Mouse (Mus musculus) hindbrain, postnatal 0 days (tissue): ENCODE results near the gene Nfs1. TPM values are rescaled to one million over a fixed set of nuclear protein-coding genes. Genes with fewer than 3 reads are reported as not detected.
"Not testable (repeated sequence)": the region's sequence is repeated elsewhere in the genome, so short reads cannot be mapped to it uniquely, and the experiment has no call there.

ENCODE experiments used
- ATAC-seq: fragments of 200-750 bp; cut with Nextera tagmentation; 2 replicates; pipeline ENCODE4 v1.8.0; 2017; ENCODE audit warnings: mild to moderate bottlenecking, moderate TSS enrichment, moderate library complexity
- DNase-seq: peaks from one replicate; pipeline ENCODE4 v3.0.0-alpha.2; 2015; ENCODE audit warnings: low spot score
- H3K27ac ChIP-seq: fragments of 300-500 bp; sonication (generic); 2 replicates; pipeline ENCODE4 v1.5.1; 2014; ENCODE audit warnings: mild to moderate bottlenecking
- H3K27me3 ChIP-seq: fragments of 300-500 bp; sonication (generic); 2 replicates; pipeline ENCODE4 v1.6.1; 2014; ENCODE audit warnings: low read length, mixed read lengths; ENCODE audit not compliant: insufficient read depth
- H3K36me3 ChIP-seq: fragments of 300-500 bp; sonication (generic); 2 replicates; pipeline ENCODE4 v1.6.1; 2014; ENCODE audit warnings: low read length, mixed read lengths; ENCODE audit not compliant: insufficient read depth
- H3K4me1 ChIP-seq: fragments of 300-500 bp; sonication (generic); 2 replicates; pipeline ENCODE4 v1.6.1; 2014; ENCODE audit warnings: antibody characterized with exemption, low read length, mixed read lengths; ENCODE audit not compliant: insufficient read depth
- H3K4me2 ChIP-seq: fragments of 300-500 bp; sonication (generic); 2 replicates; pipeline ENCODE4 v1.6.1; 2014; ENCODE audit warnings: low read depth, mild to moderate bottlenecking, low read length, moderate library complexity, mixed read lengths
- H3K4me3 ChIP-seq: fragments of 300-500 bp; sonication (generic); 2 replicates; pipeline ENCODE4 v1.5.1; 2014; ENCODE audit warnings: low read length
- H3K9ac ChIP-seq: fragments of 300-500 bp; sonication (generic); replicated peaks from 2 replicates; pipeline ENCODE4 v1.6.1; 2014; ENCODE audit warnings: mild to moderate bottlenecking, low read length, moderate library complexity, mixed read lengths
- H3K9me3 ChIP-seq: fragments of 300-500 bp; sonication (generic); 2 replicates; pipeline ENCODE4 v1.6.1; 2016; ENCODE audit warnings: low read length, mixed read lengths
- CTCF ChIP-seq: IDR thresholded peaks from 2 replicates; pipeline ENCODE4 v1.5.1; 2016; ENCODE audit warnings: antibody characterized with exemption, control low read depth, low read depth
- WGBS: fragments of 180-500 bp; shearing (Covaris S2); extraction: QIAGEN DNeasy Blood & Tissue Kit; methylation state at CpG from one replicate; pipeline ENCODE4 v1.1.7; 2014; 5-methylcytosine and 5-hydroxymethylcytosine counted together
- polyA plus RNA-seq: library from polyadenylated mRNA; unstranded; fragments of >200 nt; fragmentation: Nextera tagmentation; extraction: Ambion mirVana; gene quantifications from 2 replicates; pipeline ENCODE4 v1.2.1, GENCODE M21; 2015
- total RNA-seq: library from RNA; depleted of rRNA; stranded (reverse); fragments of >200 nt; gene quantifications from 2 replicates; pipeline ENCODE4 v1.2.3, GENCODE M21; 2014; rRNA removed

The Nfs1 gene
- total RNA-seq (42.2 and 49.2 TPM in 2 replicates), polyA plus RNA-seq (37.5 and 39.2 TPM in 2 replicates)

DNA sequence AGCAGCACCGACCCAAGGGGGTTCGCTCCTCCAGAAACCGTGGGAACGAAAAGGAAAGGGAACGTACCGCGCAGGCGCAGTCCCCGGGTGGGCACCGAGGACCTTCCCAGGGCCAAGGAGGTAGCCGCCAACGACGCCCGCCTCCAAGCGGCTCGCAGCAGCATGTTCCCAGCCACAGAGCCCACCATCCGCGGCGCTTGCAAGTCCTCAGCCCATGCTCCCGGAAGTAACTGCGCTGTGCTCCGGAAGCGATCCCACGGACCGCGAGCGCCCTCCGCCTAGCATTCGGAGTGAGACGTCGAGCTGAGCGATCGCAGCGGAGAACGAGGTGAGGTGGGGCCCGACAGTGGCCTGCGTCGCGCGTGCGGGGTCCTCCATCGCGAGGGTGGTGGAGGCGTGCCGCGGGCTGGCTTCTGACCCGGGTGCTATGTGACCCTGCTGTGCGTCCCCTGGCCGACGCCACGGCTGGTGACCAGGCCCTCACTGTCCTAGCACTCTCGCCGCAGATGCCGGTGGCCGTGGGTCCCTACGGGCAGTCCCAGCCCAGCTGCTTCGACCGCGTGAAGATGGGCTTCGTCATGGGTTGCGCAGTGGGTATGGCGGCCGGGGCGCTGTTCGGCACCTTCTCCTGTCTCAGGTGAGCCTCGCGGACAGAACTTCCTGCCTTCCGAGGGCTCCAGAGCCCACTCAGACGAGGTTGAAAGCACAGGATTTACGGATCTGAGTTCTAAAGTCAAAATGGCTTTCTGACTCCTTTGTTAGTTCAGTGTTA lies at the start of gene Nfs1, which contains the start of gene Romo1:
Gene Nfs1, minus strand, starts transcription at position 234 of the 772 bp plus-strand sequence.
Gene Romo1, plus strand, starts transcription at position 87 of the 772 bp plus-strand sequence.
- peak within 1 kb of the TSS; percentile 67 for H3K4me2 ChIP-seq
- peaks cover 21% of the 10 kb centered on the region for H3K36me3 ChIP-seq
- WGBS: 3% methylated on average over 65 of the region's 70 CpGs
- H3K27ac ChIP-seq: peak within 1 kb of the TSS; percentile 83
- H3K27me3 ChIP-seq: no peaks in the 10 kb centered on the region
- ATAC-seq (peak; percentile 100), DNase-seq (peak; percentile 98)
- TF ChIP-seq CTCF: peak; percentile 79
- peaks cover 7% of the 10 kb centered on the region; the same call in 1 of the 2 replicates for H3K4me1 ChIP-seq
- H3K4me3 ChIP-seq: peak within 1 kb of the TSS; percentile 57
- no peaks in the 10 kb centered on the region for H3K9me3 ChIP-seq
- H3K9ac ChIP-seq: peak within 1 kb of the TSS; percentile 62

DNA sequence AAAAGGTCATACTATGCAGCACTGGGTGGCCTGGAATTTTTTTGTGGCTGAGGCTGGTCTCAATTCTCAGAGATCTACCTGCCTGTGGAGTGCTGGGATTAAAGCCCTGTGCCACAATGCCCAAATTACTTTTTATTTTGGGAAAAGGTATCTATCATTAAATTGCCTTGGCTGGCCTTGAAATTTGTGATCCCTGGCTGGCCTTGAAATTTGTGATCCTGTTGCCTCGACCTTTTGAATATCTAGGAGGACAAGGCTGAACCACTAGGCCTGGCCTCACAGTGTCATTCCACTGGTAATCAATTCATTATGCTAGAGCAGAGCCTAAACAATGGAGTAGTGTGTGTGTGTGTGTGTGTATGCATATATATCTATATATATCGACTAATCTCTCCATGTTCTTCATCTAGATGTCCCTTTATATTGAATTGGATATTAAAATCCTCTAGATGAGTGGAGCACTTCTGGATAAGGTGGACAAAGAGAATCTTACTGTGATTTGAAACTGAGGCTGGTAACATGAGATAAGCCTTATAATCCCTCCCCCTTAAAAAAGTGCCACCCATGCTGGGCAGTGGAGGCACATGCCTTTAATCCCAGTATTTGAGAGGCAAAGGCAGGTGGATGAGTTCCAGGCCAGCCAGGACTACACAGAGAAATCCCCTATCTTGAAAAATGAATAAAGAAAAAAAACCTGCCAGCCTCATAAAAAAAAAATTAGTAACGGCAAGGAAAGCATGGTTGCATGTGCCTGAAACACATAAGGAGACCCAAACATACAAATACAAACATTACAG lies 49.3 kb upstream of the Nfs1 start:
- Histone ChIP-seq H3K9me3 (no peaks in the 10 kb centered on the region), H3K36me3 (no peaks in the 10 kb centered on the region), H3K4me3 (no peak overlapping the region), H3K4me1 (no peaks in the 10 kb centered on the region), H3K4me2 (no peak overlapping the region), H3K27me3 (no peaks in the 10 kb centered on the region), H3K9ac (no peak overlapping the region), H3K27ac (no peak overlapping the region)
- DNase-seq (no peak), ATAC-seq (no peak)
- TF ChIP-seq CTCF: no peak
- WGBS: 74% methylated on average over 3 of the region's 3 CpGs

DNA sequence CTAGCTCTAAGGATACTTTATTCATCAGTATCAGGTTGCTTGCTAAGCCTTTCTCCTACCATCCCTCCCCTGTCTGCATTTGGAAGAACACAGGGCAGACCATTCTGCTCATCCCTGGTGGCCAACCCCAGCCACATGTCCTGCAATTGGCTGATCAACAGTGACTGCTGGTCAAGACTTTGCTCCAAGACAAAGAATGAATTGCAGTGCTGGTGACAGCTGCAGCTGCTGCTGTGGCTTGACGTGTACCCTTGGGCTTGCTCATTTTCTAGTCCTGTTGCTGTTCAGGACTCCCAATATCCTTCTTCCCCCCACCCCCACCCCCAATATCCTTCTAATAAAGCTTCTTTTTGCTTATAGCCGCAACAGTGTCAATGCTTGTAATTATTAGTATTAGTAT lies 48.1 kb upstream of the Nfs1 start:
- DNase-seq (no peak), ATAC-seq (no peak)
- TF ChIP-seq CTCF: no peak
- Histone ChIP-seq H3K27ac (no peak overlapping the region), H3K9me3 (no peaks in the 10 kb centered on the region), H3K4me3 (no peak overlapping the region), H3K4me1 (no peaks in the 10 kb centered on the region), H3K36me3 (no peaks in the 10 kb centered on the region), H3K9ac (no peak overlapping the region), H3K27me3 (no peaks in the 10 kb centered on the region), H3K4me2 (no peak overlapping the region)
- WGBS: 59% methylated on average over 2 of the region's 2 CpGs

DNA sequence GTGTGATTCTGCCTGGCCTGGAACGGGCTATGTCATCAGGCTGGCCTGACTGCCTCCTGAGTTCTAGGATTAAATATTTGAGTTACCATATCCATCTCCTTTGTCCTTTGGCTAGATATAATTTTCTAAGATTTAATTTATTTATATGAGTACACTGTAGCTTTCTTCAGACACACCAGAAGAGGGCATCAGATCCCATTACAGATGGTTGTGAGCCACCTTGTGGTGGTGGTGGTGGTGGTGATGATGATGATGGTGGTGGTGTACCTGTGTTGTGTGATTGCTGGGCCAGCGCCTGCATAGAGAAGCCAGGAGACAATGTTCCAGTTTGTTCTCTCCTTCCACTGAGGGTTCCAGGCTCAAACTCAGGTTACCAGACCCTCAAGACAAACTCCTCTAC lies 47.6 kb upstream of the Nfs1 start:
- Histone ChIP-seq H3K9me3 (no peaks in the 10 kb centered on the region), H3K27me3 (no peaks in the 10 kb centered on the region), H3K9ac (no peak overlapping the region), H3K36me3 (no peaks in the 10 kb centered on the region), H3K4me2 (no peak overlapping the region), H3K4me3 (no peak overlapping the region), H3K4me1 (no peaks in the 10 kb centered on the region), H3K27ac (no peak overlapping the region)
- ATAC-seq (no peak), DNase-seq (no peak)
- no peak for TF ChIP-seq CTCF
- WGBS: 88% methylated on average over 2 of the region's 2 CpGs

DNA sequence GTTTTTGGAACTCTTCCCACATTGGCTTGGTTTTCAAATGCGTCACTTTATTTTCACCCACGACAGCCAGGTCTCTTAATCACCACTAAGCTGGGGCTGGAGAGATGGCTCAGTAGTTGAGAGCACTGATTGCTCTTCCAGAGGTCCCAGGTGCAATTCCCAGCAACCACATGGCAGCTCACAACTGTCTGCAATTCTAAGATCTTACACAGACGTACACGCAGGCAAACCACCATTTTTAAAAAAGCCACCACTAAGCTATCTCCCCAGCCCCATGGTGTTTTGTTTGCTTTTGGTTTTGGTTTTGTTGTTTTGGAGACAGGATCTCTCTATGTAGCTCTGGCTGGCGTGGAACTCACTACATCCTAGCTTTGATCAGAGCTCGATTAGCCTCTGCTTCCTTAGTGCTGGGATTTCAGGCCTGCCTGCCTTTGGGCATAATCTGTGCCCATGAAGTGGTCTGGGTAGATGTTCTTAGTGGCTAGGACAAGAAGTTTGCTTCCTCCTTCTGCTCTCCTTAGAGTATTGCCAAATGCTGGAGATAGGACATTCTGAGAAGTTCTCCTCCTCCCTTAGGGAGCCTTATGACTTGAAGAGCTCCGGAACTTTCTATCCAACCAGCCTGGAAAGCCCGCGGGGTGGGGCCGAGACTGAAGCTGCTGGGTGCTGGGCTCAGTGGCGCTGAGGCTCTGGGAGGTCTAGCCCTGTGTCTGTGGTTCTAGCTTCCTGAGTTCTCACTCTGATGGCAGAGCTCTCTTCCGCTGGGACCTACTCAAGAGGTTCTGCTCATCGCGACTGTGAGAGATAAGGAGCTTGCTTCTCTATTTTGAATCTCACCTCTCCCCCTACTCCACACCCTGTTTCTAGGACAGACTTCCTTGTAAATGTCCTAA lies 46.3 kb upstream of the Nfs1 start:
- 84% methylated on average over 14 of the region's 14 CpGs for WGBS
- Histone ChIP-seq H3K9me3 (no peaks in the 10 kb centered on the region), H3K9ac (no peak overlapping the region), H3K36me3 (no peaks in the 10 kb centered on the region), H3K4me2 (no peak overlapping the region), H3K27me3 (no peaks in the 10 kb centered on the region), H3K4me3 (no peak overlapping the region), H3K27ac (no peak overlapping the region), H3K4me1 (no peaks in the 10 kb centered on the region)
- ATAC-seq: no peak
- DNase-seq: no peak
- no peak for TF ChIP-seq CTCF

DNA sequence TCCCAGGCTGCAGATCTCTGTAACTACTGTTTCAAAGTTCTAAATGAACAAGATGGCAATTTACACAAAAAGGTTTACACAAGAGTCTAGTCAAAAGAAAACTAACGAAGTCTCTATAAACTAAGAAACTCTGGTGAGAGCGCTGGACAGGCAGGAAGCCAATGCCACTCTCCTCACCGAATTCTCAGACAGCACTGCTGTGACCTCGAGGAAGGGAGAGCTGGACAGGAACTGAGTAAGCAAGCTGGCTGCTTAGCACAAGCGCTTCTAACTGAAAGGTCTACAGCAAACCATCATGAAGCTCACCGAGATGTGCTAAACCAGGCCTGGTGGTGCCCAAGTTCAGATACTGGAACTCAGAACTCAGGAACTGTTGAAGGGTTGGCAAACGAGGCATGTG lies 45.3 kb upstream of the Nfs1 start:
- not testable (repeated sequence) for DNase-seq, H3K4me3 ChIP-seq, H3K27ac ChIP-seq, H3K4me2 ChIP-seq, H3K27me3 ChIP-seq, ATAC-seq, H3K9ac ChIP-seq, H3K9me3 ChIP-seq, H3K4me1 ChIP-seq, H3K36me3 ChIP-seq
- WGBS: 79% methylated on average over 7 of the region's 7 CpGs
